Mouse (Mus musculus) liver, embryonic 14.5 days (tissue): ENCODE measurements around the gene Cacna1a. TPM values are rescaled to one million over a fixed set of nuclear protein-coding genes. Genes with fewer than 3 reads are reported as not detected.

Source experiments
- ATAC-seq: fragments of 200-750 bp; cut with Nextera tagmentation; 2 replicates; pipeline ENCODE4 v1.8.0; 2017; ENCODE audit warnings: moderate number of reproducible peaks, mild to moderate bottlenecking, moderate library complexity; ENCODE audit not compliant: insufficient read depth
- DNase-seq, 3 experiments: peaks; one replicate each; pipeline ENCODE4 v3.0.0-alpha.2; 2012 to 2013; ENCODE audit warnings: low read depth in 3 of 3, low spot score in 3 of 3
- H3K27ac ChIP-seq: fragments of 300-500 bp; sonication (generic); 2 replicates; pipeline ENCODE4 v1.5.1; 2014; ENCODE audit warnings: moderate library complexity, mild to moderate bottlenecking, control low read depth, inconsistent platforms
- H3K27me3 ChIP-seq: fragments of 300-500 bp; sonication (generic); 2 replicates; pipeline ENCODE4 v1.6.1; 2014; ENCODE audit warnings: mild to moderate bottlenecking, low read length, moderate library complexity; ENCODE audit not compliant: control insufficient read depth, insufficient read depth
- H3K36me3 ChIP-seq: fragments of 300-500 bp; sonication (generic); replicated peaks from 2 replicates; pipeline ENCODE4 v1.6.1; 2014; ENCODE audit warnings: low read depth; ENCODE audit not compliant: control insufficient read depth, insufficient read depth
- H3K4me1 ChIP-seq, 2 experiments: fragments of 200-500 bp in 1 of 2; fragments of 300-500 bp in 1 of 2; sonication (generic) in 1 of 2; replicated peaks; 2 replicates each; pipeline ENCODE4 v1.6.1; 2012 to 2014; ENCODE audit warnings: antibody characterized with exemption in 1 of 2, inconsistent platforms in 1 of 2, low read length in 1 of 2; ENCODE audit not compliant: control insufficient read depth in 2 of 2, insufficient read depth in 2 of 2
- H3K4me2 ChIP-seq: fragments of 300-500 bp; sonication (generic); 2 replicates; pipeline ENCODE4 v1.6.1; 2014; ENCODE audit warnings: low read depth, mild to moderate bottlenecking, control low read depth, moderate library complexity
- H3K4me3 ChIP-seq, 2 experiments: fragments of 200-500 bp in 1 of 2; fragments of 300-500 bp in 1 of 2; sonication (generic) in 1 of 2; 2 replicates each; pipeline ENCODE4 v1.5.1; 2012 to 2014; ENCODE audit warnings: low read depth in 2 of 2, low read length in 2 of 2, mild to moderate bottlenecking in 2 of 2, control low read depth in 1 of 2, inconsistent platforms in 1 of 2, moderate library complexity in 1 of 2; ENCODE audit not compliant: insufficient read depth in 1 of 2
- H3K9ac ChIP-seq: fragments of 300-500 bp; sonication (generic); replicated peaks from 2 replicates; pipeline ENCODE4 v1.6.1; 2014; ENCODE audit warnings: mild to moderate bottlenecking, control low read depth, moderate library complexity
- H3K9me3 ChIP-seq: fragments of 300-500 bp; sonication (generic); 2 replicates; pipeline ENCODE4 v1.6.1; 2016; ENCODE audit warnings: low read length, mixed read lengths; ENCODE audit not compliant: control insufficient read depth
- CTCF ChIP-seq: IDR thresholded peaks from 2 replicates; pipeline ENCODE4 v1.5.1; 2016; ENCODE audit warnings: antibody characterized with exemption, low read depth, control low read depth
- EP300 ChIP-seq: IDR thresholded peaks from 2 replicates; pipeline ENCODE4 v1.6.1; 2016; ENCODE audit warnings: antibody characterized with exemption, low read depth
- WGBS: fragments of 180-500 bp; shearing (Covaris S2); extraction: QIAGEN DNeasy Blood & Tissue Kit; methylation state at CpG from one replicate; pipeline ENCODE4 v1.1.7; 2014; ENCODE audit not compliant: insufficient replicate concordance; 5-methylcytosine and 5-hydroxymethylcytosine counted together
- polyA plus RNA-seq, 2 experiments: library from polyadenylated mRNA; depleted of rRNA in 1 of 2; stranded (reverse) in 1 of 2; unstranded in 1 of 2; fragments of >200 nt; fragmentation: Nextera tagmentation in 1 of 2; extraction: Ambion mirVana in 1 of 2; gene quantifications; 2 replicates each; pipeline versions ENCODE4 v1.2.1 to v1.2.3; 2012 to 2014

Cacna1a gene
- polyA plus RNA-seq, 2 experiments, result 0.61 to 1.5 TPM

GRCm38 (mm10) chr8:84426582-84426981, 38.3 kb downstream of the Cacna1a start:
- no peak overlapping the region for H3K4me2 ChIP-seq
- ATAC-seq (no peak), DNase-seq (no peak)
- no peaks in the 10 kb centered on the region for H3K27me3 ChIP-seq
- H3K4me3 ChIP-seq, result no peak overlapping the region
- H3K4me1 ChIP-seq, result no peaks in the 10 kb centered on the region
- 65% methylated on average over 8 of the region's 8 CpGs for WGBS
- no peak overlapping the region for H3K27ac ChIP-seq
- no peak overlapping the region for H3K9ac ChIP-seq
- TF ChIP-seq CTCF, result no peak
- TF ChIP-seq EP300, result no peak
- H3K9me3 ChIP-seq, result no peaks in the 10 kb centered on the region
- H3K36me3 ChIP-seq, result no peaks in the 10 kb centered on the region

- H3K4me3 ChIP-seq, result no peak overlapping the region
- no peak overlapping the region for H3K9ac ChIP-seq
- H3K36me3 ChIP-seq, result no peaks in the 10 kb centered on the region
- no peak overlapping the region for H3K4me2 ChIP-seq
- no peak for DNase-seq
- no peak for ATAC-seq
- no peak overlapping the region for H3K27ac ChIP-seq
- no peaks in the 10 kb centered on the region for H3K27me3 ChIP-seq
- 55% methylated on average over 5 of the region's 5 CpGs for WGBS
- no peaks in the 10 kb centered on the region for H3K9me3 ChIP-seq
- no peak for TF ChIP-seq CTCF
- TF ChIP-seq EP300, result no peak
- no peaks in the 10 kb centered on the region for H3K4me1 ChIP-seq
Measured at GRCm38 (mm10) chr8:84428034-84428433, 39.8 kb downstream of the Cacna1a start.

GRCm38 (mm10) chr8:84429014-84429413, 40.8 kb downstream of the Cacna1a start:
- Histone ChIP-seq H3K36me3 (no peaks in the 10 kb centered on the region), H3K9ac (no peak overlapping the region), H3K27ac (no peak overlapping the region), H3K9me3 (no peaks in the 10 kb centered on the region), H3K4me1 (no peaks in the 10 kb centered on the region), H3K4me3 (no peak overlapping the region), H3K4me2 (no peak overlapping the region), H3K27me3 (no peaks in the 10 kb centered on the region)
- no peak for DNase-seq
- ATAC-seq, result no peak
- TF ChIP-seq CTCF (no peak), EP300 (no peak)
- WGBS, result 20% methylated on average over 4 of the region's 4 CpGs

GRCm38 (mm10) chr8:84429492-84429891, 41.3 kb downstream of the Cacna1a start:
- Histone ChIP-seq H3K9ac (no peak overlapping the region), H3K27me3 (no peaks in the 10 kb centered on the region), H3K27ac (no peak overlapping the region), H3K4me1 (no peaks in the 10 kb centered on the region), H3K9me3 (no peaks in the 10 kb centered on the region), H3K4me3 (no peak overlapping the region), H3K4me2 (no peak overlapping the region), H3K36me3 (no peaks in the 10 kb centered on the region)
- 15% methylated on average over 5 of the region's 5 CpGs for WGBS
- TF ChIP-seq CTCF, result no peak
- TF ChIP-seq EP300, result no peak
- no peak for ATAC-seq
- DNase-seq, result no peak

GRCm38 (mm10) chr8:84435370-84435769, 47.1 kb downstream of the Cacna1a start:
- Histone ChIP-seq H3K4me1 (no peaks in the 10 kb centered on the region), H3K27ac (no peak overlapping the region), H3K36me3 (no peaks in the 10 kb centered on the region), H3K4me3 (no peak overlapping the region), H3K27me3 (no peaks in the 10 kb centered on the region), H3K9me3 (no peaks in the 10 kb centered on the region), H3K9ac (no peak overlapping the region), H3K4me2 (no peak overlapping the region)
- 59% methylated on average over 10 of the region's 10 CpGs for WGBS
- ATAC-seq (no peak), DNase-seq (no peak)
- TF ChIP-seq CTCF, result no peak
- TF ChIP-seq EP300, result no peak
